Mouse (Mus musculus): ENCODE results near the gene Atrnl1.
A peak's percentile ranks its signal among the peaks of the same experiment; 100 is the strongest.

Atrnl1 gene

GRCm38 (mm10) chr19:58068958-58069357 lies 458.1 kb downstream of the Atrnl1 start:
- DNase-seq (ENCODE audit: low spot score in 2 of 2) = no peak

GRCm38 (mm10) chr19:58072404-58072803 lies 461.6 kb downstream of the Atrnl1 start:
- no peak for DNase-seq (ENCODE audit: low spot score in 2 of 2)

- DNase-seq (ENCODE audit: low spot score in 2 of 2) = no peak
Observed at GRCm38 (mm10) chr19:58072846-58073245, 462.0 kb downstream of the Atrnl1 start.

- no peak for DNase-seq (ENCODE audit: low spot score in 2 of 2)
Observed at GRCm38 (mm10) chr19:58075252-58075651, 464.4 kb downstream of the Atrnl1 start.

GRCm38 (mm10) chr19:58076961-58077371 lies 466.1 kb downstream of the Atrnl1 start:
- no peak for DNase-seq (ENCODE audit: low spot score in 2 of 2)

- DNase-seq (ENCODE audit: low spot score in 2 of 2) = no peak
Observed at GRCm38 (mm10) chr19:58077529-58078070, 466.8 kb downstream of the Atrnl1 start.

- DNase-seq (ENCODE audit: low spot score in 2 of 2) = no peak
Observed at GRCm38 (mm10) chr19:58080168-58080567, 469.3 kb downstream of the Atrnl1 start.

- DNase-seq (ENCODE audit: low spot score in 2 of 2) = peak in 1 of 2 experiments; percentile 41
Observed at GRCm38 (mm10) chr19:58082751-58083150, 471.9 kb downstream of the Atrnl1 start.

GRCm38 (mm10) chr19:58084826-58085225 lies 474.0 kb downstream of the Atrnl1 start:
- no peak for DNase-seq (ENCODE audit: low spot score in 2 of 2)

- DNase-seq (ENCODE audit: low spot score in 2 of 2) = no peak
Observed at GRCm38 (mm10) chr19:58086734-58087133, 475.9 kb downstream of the Atrnl1 start.

GRCm38 (mm10) chr19:58087901-58088300 lies 477.1 kb downstream of the Atrnl1 start:
- DNase-seq (ENCODE audit: low spot score in 2 of 2) = no peak

GRCm38 (mm10) chr19:58088433-58088832 lies 477.6 kb downstream of the Atrnl1 start:
- DNase-seq (ENCODE audit: low spot score in 2 of 2) = no peak

- DNase-seq (ENCODE audit: low spot score in 2 of 2) = no peak
Observed at GRCm38 (mm10) chr19:58091911-58092310, 481.1 kb downstream of the Atrnl1 start.

GRCm38 (mm10) chr19:58094781-58095543 lies 484.1 kb downstream of the Atrnl1 start:
- DNase-seq (ENCODE audit: low spot score in 2 of 2) = no peak

- DNase-seq (ENCODE audit: low spot score in 2 of 2) = no peak
Observed at GRCm38 (mm10) chr19:58095776-58096175, 484.9 kb downstream of the Atrnl1 start.

GRCm38 (mm10) chr19:58097195-58097594 lies 486.4 kb downstream of the Atrnl1 start:
- DNase-seq (ENCODE audit: low spot score in 2 of 2) = no peak

GRCm38 (mm10) chr19:58099539-58099938 lies 488.7 kb downstream of the Atrnl1 start:
- DNase-seq (ENCODE audit: low spot score in 2 of 2) = no peak

GRCm38 (mm10) chr19:58100381-58100780 lies 489.5 kb downstream of the Atrnl1 start:
- no peak for DNase-seq (ENCODE audit: low spot score in 2 of 2)

- DNase-seq (ENCODE audit: low spot score in 2 of 2) = peak in 1 of 2 experiments; percentile 48
Observed at GRCm38 (mm10) chr19:58104544-58104943, 493.7 kb downstream of the Atrnl1 start.

GRCm38 (mm10) chr19:58107632-58108031 lies 496.8 kb downstream of the Atrnl1 start:
- DNase-seq (ENCODE audit: low spot score in 2 of 2) = peak in 1 of 2 experiments; percentile 22

GRCm38 (mm10) chr19:58110491-58110890 lies 499.7 kb downstream of the Atrnl1 start:
- no peak for DNase-seq (ENCODE audit: low spot score in 2 of 2)

GRCm38 (mm10) chr19:58111291-58111690 lies 500.5 kb downstream of the Atrnl1 start:
- no peak for DNase-seq (ENCODE audit: low spot score in 2 of 2)

- no peak for DNase-seq (ENCODE audit: low spot score in 2 of 2)
Observed at GRCm38 (mm10) chr19:58112151-58112550, 501.3 kb downstream of the Atrnl1 start.

All from left cerebral cortex, adult 9 months (tissue).